Mouse (Mus musculus) left cerebral cortex, postnatal 25 days (tissue): ENCODE results near the gene Kcnn3. TPM values are rescaled to one million over a fixed set of nuclear protein-coding genes. Genes with fewer than 3 reads are reported as not detected.

Experiments
- DNase-seq, 2 experiments: peaks; one replicate each; pipeline ENCODE4 v3.0.0; 2022; ENCODE audit warnings: low spot score in 2 of 2, mixed read lengths in 1 of 2
- intact Hi-C: fragments of 180-260 bp; cut with DNase I; formaldehyde crosslinking; loops from one replicate; pipeline ENCODE4 v1.15.1; 2025
- total RNA-seq, 2 experiments: library from RNA; stranded (reverse); gene quantifications; 2 replicates each; pipeline ENCODE4 v1.2.3; 2021

The Kcnn3 gene
- total RNA-seq, 2 experiments from 2014 or later = 20.3 to 22.8 TPM

DNA sequence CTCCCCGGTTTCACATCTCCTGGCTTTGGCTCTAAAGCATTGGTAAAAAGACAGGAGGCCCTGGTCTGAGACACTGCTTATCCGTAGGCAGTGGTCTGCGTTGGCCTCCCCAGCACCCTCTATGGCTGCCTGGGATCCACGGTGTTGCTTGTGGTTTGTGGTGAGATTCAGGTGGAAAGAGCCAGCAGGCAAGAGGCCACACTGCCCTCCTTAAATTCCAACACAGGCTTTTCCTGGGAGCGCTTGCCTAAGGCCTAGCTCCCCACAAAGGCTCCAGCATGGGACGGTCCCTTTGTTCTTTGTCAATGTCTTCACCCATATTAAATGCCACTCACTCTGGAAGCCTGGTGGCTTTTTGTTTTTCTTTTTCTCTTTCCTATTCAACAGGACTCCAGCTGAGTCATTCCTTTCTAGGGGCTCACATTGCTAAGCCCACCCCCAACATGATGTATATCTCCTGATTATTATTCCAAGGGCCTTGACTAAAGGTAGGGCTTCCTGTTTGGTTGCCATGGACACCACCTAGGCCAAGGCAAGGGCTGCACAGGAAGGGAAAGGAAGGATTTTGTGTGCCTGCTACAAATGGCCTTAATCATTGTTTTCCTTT lies 127.4 kb downstream of the Kcnn3 start:
- intact Hi-C loops = no loop called here
- DNase-seq = no peak

DNA sequence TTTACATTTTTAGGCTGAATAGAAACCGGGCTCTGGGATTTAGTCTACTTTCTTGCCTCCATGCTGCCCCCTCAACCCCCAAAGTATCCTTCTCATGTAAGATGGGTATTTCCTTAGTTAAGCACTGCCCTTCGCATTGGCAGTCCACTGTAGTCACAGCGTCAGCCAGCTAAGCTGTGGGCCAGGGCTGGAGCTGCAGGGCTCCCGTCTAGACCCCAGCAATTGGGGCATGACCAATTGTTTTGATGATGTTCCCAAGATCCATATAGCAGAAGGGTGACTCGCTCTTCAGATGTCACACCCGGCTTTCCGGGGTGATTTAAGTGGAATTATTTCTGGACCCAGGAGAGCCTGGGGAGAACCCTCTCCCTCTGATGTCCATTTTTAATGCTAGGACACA lies 129.9 kb downstream of the Kcnn3 start:
- DNase-seq = no peak
- intact Hi-C loops = no loop called here

DNA sequence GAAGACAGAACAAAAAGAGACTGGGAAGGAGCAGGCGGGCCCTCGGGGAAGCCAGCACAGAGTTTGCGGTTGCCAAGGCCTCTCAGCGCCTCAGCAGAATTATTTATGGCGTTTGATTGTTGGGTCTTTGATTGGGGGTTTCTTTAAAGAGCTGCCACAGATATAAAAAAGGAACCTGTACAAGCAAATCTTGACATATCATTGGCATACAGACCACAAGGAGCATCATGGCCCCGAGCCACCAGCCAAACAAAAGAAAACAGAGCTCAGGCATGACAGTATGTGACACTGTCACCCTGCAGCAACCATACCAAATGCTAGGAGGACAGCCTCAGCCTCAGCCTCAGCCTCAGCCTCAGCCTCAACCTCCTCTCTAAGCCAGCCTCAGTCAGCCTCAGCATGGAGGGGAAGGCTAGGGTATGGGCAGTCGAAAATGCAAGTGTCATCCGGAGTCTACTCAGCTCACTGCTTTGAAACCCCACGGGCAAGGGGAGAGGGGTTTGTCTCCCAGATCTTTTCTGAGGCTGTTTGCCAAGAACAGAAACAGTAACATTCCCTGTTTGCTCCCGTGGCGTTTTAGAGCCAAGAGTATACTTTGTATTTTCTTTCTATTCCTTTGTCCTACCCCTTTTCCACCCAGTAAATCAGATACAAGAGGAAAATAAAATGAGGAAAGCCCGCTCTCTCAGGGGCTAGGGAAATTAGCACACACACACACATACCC lies 133.4 kb downstream of the Kcnn3 start:
- DNase-seq = no peak
- intact Hi-C loops = no loop called here

DNA sequence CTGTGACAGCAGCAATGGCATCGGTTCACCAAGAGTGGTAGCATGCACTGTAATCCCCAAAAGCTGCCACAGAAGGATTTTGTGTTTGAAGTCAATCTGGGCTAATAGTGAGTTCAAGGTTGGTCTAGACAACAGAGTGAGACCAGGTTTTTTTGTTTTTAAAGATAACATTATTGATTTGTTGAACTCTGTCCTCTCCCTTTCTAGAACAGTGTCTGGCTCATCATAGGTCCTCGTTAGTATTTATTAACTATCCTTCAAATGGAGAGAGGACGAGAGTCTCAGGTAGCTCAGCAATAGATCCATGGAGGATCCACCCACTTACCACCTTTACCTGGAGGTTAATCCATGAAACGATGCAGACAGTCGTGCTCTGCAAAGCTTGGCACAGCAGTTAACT lies 137.1 kb downstream of the Kcnn3 start:
- intact Hi-C loops = no loop called here
- no peak for DNase-seq

DNA sequence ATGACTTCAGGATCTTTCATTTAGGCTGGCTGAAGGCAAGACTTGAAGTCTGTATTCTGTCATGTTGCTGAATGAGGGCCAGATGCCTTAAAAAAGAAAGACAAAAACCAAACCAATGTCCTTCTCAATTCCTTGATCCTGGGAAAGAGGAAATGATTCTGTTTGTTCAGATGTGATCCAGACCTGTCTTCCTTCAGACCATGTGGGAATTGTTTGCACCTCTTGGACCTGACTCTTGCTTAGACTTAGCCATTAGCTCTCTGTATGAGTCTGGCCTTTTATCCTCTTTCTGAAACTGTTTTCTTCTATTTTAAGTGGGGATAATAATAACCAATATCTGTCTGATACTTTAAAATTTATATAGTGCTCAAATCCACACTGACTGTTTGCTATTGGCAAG lies 138.5 kb downstream of the Kcnn3 start:
- intact Hi-C loops = no loop called here
- DNase-seq = no peak

DNA sequence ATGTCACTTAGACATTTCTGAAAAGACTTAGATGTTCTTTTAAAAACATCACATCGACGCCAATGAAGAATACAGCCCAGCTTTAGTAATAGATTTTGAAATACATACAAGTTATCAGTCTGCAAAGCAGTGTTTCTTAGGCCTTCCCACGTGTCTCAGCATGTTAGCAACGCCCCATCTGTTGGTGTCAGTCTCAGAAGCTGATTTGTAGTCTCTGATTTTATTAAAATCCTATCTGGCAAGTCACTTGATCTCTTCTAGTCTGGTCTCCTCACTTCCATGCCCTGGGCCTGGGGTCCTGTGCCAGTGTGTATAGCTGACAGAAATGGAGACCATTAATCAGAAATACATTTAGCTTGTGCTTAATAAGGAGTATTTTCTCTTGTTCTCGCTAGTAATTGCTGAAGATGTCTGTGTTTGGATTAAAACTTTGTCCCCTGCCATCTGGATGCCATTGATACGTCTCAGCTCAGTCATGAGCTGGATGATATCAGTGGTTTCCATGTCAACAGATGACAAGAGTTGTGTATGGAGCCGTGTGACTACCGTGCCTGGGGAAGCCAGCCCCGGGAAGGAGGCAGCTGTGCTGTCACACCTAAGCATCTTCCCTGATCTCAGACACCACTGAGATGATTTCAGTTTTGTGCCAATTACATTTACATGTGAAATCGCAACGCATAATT lies 140.1 kb downstream of the Kcnn3 start:
- peak in 1 of 2 experiments; percentile 34 for DNase-seq
- intact Hi-C loops = no loop called here

DNA sequence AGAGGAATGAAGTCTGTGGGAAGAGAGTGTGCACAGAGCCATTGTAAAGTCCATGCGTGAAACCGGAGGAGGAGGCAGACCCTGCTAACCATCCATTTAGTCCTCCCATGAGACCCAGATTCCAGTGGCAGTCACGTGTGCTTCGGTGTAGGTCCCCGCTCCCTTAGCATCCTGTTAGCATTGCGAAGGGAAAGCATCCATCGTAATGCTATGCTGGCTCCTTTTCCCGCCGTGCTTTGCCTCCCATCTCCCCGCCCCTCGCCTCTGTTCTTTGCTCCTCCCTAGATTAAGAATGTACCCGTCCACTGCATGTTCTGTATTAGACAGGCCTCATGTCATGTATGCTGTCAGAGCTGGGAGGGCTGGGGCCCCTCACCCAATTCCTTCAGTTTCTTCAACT lies 144.8 kb downstream of the Kcnn3 start:
- no peak for DNase-seq
- intact Hi-C loops = no loop called here

DNA sequence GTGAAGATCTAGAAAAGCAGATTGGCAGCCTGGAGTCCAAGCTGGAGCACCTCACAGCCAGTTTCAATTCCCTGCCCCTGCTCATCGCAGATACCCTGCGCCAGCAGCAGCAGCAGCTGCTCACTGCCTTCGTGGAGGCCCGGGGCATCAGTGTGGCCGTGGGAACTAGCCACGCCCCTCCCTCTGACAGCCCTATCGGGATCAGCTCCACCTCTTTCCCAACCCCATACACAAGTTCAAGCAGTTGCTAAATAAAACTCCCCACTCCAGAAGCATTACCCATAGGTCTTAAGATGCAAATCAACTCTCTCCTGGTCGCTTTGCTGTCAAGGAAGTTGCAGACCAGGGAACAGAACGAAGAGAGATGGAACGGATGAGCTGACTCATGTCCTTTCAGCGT lies 147.2 kb downstream of the Kcnn3 start:
- intact Hi-C loops = no loop called here
- DNase-seq = no peak

DNA sequence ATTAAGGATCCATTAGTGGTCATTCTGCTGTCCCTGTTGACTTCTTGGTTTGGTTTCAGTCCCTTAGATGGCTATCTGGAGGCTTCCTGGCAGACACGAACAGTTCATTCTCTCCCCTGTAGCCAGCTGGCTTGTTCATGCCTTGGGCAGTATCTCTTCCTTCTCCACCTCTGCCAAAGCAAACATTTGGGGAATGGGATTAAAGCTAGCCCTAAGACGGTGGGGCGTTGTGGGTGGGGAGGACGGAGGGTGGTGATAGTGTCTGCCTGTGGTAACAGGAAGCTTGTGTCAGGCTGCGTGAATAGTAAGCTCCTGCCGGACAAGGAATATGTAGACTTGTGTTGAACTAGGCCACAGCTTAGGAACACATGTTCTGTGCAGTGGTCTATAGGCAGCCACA lies 151.4 kb downstream of the Kcnn3 start:
- no peak for DNase-seq
- intact Hi-C loops = no loop called here

DNA sequence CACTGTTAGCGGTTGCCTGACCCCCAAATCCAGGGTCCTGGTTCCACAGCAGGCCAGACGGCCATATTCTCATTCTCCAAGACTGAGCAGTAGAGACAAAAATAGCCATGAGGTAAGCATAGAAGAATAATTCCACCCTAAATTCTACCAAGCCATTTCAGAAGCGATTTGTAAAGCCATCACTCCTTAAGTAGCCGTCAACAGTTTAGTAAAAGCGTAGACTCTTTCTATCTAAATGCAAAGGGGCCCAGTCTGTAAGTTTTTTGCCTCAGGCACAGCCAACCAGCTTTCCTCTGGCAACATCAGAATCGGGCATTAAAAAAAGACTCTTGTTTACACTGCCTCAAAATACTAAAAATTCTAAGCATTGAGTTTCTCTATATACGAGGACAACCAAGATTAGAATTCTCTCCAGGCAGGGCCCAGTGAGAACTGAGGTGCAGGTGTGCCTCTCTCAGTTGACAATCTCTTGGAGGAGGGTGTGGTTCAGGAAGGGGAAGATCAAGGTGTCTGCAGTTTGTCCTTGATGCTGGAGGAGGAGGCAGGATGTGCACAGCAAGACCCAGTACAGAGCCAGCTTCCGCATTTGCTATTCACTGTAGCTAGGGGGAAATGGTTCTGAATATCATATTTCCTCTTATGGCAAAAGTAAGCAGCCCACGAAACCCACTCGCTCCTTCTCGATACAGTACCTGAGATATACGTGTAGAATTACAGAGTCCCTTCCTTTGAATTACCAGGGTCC lies 152.8 kb downstream of the Kcnn3 start:
- DNase-seq = no peak
- intact Hi-C loops = no loop called here

DNA sequence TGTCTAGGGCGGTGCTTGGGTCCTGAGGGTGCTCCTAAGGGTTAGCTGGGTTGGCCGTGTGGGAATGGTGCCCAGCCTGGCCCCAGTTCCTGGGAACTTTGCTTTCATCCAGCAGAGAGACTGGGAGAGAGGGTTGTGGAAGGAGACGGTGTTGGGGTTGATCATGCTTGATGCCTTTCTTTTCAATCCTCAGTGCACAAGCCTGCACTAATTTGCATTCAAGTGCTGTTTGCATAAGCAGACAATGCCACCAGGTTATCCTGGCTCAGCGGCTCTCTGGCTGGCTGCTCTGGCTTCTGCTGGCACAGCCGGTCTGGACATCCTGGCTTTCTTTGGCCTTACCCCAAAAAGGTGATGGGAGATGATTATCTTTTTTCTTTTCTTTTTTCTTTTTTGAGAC lies 157.7 kb downstream of the Kcnn3 start:
- intact Hi-C loops = no loop called here
- DNase-seq = no peak

DNA sequence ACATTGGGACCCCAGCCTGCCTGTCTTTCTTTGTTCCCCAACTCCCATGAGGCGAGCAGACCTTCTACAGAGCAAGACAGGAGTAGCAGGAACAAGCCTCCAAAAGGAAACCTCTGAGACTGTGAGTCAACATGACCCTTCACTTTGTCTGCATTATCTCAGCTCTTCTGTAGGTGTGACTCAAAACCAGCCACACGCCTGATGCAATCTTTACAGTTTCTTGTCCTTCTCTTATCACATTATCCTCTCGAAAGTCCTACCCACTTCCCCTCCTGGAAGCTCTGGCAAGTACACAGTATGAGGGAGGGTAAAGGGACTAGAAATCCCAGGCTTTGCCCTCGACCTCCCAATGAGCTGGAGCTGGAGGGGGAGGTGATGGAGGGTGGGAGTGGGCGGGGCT lies 166.1 kb downstream of the Kcnn3 start:
- no peak for DNase-seq
- intact Hi-C loops = loop anchor here (5.0 kb wide), 1 partner anchor 229 kb away; no protein-coding TSS in a partner anchor

DNA sequence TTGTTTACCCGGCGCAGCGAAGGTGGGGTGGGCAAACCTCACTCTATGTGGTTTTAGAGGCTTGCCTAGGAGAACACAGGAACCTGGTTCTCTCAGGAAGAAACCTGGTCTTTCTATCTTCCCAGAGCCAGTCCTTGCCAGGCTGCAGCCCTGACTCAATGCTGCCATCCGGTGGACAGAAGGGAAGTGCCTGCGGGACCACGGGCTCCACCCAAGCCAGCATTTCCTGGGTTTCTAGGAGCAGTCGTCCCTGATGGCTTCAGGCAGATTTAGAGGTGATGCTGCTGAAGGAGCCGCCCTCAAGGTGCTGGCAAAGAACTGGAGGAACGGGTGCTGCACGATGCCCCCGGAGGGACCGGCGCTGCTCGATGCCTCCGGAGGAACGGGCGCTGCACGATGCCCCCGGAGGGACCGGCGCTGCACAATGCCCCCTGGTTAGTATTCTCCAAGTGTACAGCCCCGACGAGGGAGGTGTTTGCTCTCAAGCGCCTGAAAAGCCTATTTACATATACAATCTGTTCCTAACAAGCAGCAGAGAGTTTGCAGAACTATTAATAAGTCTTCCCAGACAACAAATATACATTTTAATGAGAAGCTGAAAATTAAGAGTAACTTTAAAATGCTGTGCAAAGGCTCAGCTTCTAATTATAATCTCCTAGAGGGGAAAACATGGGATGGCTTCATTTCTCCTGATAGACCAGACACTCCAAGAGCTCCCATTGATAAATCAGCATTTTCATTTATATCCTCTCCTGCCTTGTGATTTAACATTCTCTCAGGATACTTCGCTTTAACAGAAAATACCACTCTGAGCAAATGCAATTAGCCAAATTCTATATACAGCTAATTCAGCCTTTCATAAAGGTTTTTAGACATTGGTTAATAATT lies 169.0 kb downstream of the Kcnn3 start:
- peak; percentile 95 for DNase-seq
- intact Hi-C loops = loop anchor here (5.0 kb wide), 1 partner anchor 232 kb away; no protein-coding TSS in a partner anchor

DNA sequence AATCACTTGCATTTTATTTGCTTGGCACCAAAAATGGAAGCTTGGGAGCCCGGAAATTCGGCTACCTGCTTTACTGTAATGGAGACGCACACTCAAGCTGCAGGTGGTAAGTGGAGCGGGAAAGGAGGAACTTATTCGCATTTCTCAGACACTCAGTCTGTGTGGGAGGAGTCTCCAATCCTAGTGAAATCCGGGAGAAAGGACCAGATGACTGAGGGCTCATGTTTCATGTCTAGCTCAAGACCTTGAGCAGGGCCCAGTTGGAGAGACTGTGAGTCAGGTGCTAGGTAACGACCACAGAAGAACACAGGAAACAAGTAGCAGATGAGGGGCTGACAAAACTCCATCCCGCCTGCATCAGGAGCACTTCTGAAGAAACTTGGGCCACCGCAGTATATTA lies 171.8 kb downstream of the Kcnn3 start:
- no peak for DNase-seq
- intact Hi-C loops = no loop called here

DNA sequence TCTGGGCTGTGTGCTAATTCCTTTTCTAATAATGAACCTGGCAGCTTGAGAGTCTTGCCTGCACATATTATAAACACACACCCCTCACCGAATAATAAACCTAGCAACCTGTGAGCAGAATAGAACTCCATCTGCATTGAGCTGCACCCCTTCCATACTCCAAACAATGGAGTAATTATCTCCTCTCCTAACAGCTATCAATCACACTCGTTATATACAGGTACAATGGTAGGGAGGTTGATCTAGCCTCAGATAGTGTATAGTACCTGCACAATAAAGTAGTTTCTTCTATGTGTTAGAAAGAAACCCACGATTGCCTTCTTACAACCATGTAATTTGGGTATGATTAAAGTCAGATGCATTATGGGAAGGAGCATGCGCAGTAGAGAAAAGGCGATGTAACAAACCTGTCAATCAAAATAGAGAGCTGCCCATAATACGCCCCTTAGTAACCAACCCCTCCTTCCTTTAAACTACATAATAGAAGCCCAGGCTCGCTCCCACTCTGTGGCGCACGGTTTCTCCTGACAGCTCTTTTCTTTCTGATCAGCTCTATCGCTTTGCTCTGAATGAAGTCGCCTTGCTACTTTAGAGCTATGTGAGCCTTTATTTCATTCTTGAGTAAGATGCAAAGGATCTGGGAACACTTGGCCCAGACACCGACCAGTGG lies 176.3 kb downstream of the Kcnn3 start:
- intact Hi-C loops = no loop called here

DNA sequence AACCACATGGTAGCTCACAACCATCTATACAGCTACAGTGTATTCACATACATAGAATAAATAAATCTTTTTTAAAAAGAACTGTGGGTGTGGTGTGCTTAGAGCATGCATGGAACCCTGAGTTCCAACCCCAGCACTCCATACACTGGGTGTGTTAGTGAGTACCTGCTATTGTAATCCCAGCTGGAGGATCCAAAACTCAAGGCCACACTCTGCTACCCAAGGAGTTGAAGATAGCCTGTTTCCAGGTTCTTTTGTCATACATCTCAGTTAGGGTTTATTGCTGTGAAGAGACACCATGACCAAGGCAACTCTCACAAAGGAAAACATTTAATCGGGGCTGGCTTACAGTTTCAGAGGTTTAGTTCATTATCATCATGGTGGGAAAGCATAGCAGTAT lies 179.0 kb downstream of the Kcnn3 start:
- intact Hi-C loops = no loop called here

More for the DNA sequence above, 176.3 kb downstream of the Kcnn3 start:
- peak; percentile 54 to 65 for DNase-seq

DNA sequence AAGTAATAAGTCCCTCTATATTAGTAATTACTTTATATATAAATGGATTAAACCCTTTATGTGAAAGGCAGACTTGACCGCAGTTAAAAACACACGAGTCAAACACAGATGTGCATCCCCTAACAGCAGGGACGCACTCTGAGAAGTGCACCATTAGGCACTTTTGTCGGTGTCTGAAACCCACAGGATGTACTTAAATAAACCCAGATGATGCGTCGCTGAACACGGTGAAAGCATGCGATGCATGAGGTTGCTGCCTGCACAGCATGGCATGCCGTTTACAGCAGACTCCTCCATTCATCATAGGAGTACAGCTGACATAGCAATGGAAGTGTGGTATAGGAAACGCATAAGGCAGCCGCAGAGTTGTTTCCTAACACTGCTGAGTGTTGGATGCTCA lies 180.5 kb downstream of the Kcnn3 start:
- intact Hi-C loops = no loop called here
- DNase-seq = no peak

More for the DNA sequence above, 179.0 kb downstream of the Kcnn3 start:
- DNase-seq = no peak

DNA sequence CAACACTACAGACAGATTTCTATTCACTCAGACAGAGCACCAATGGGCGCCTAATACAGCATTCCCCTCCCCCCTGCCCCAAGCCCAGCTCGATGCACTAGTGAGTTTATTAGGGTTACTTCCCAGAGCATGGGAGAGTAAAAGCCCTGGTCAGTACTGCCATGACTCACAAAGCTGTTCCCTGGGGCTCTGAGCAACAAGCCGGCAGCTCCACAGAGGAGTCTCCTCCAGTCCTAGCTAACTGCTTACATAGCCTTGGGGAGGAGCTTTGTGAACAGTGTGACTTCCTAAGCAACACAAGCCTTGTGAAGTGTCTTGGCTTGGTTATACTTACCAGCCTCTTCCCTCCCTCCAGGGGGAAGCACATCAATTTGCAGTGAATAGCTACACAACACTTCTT lies 183.6 kb downstream of the Kcnn3 start:
- intact Hi-C loops = no loop called here
- DNase-seq = no peak

DNA sequence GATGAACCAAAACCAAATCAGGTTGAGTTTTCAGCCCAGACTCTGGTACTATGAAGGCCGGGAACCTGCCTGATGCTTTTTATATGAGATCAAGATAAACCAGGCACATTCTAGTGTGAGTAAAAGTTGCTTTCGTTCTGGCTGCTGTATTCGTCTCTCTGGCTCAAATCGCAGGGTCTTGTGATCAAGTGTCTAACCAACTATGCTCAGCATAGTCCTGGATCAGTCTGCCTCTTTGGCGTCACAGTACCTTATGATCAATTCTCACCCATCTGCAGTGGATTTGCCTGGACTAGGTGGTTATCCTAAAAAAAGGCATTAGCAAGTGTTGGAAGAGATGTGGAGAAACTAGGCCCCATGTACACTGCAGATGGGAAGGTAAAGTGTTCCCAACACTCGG lies 184.1 kb downstream of the Kcnn3 start:
- intact Hi-C loops = no loop called here
- peak; percentile 13 to 49 for DNase-seq
